In genomic region chr11:104334115-104334514, GRCm38 (mm10) we compare ENCODE assay signal across 15 mouse cellular contexts.
"Had no signal": no experiment of that assay in that cellular context is flagged by ENCODE, and none has a peak within 500 bp of the region (broad histone marks: within the 10 kb centered on the region; RNA-seq: fewer than 3 reads in every experiment).

No protein-coding gene starts in this region.

- H3K4me1 ChIP-seq: kidney, embryonic 15.5 days; limb, embryonic 13.5 days; neural tube, embryonic 12.5 days had no signal

- H3K27ac ChIP-seq: kidney, embryonic 15.5 days; limb, embryonic 13.5 days; liver, embryonic 14.5 days; neural tube, embryonic 12.5 days had no signal

- H3K4me3 ChIP-seq: kidney, embryonic 15.5 days; limb, embryonic 13.5 days; myocyte; neural tube, embryonic 12.5 days had no signal

- DNase-seq: kidney, adult 2 months; kidney, postnatal 14 days; layer of hippocampus, postnatal 36 days; left cerebral cortex, postnatal 4 days; lung, adult 18-20 months; retina, postnatal 1 day; right cerebral cortex, postnatal 4 days; spleen, adult 18-20 months; thymus, adult 18-20 months; thymus, postnatal 14 days had no signal

- H3K9ac ChIP-seq: kidney, embryonic 15.5 days; limb, embryonic 13.5 days; liver, embryonic 14.5 days; neural tube, embryonic 12.5 days had no signal

- H3K27me3 ChIP-seq: kidney, embryonic 15.5 days; limb, embryonic 13.5 days; neural tube, embryonic 12.5 days had no signal

- H3K9me3 ChIP-seq: kidney, embryonic 15.5 days; limb, embryonic 13.5 days; neural tube, embryonic 12.5 days had no signal

- H3K4me2 ChIP-seq: kidney, embryonic 15.5 days; limb, embryonic 13.5 days; neural tube, embryonic 12.5 days had no signal
